Mouse (Mus musculus) lung, postnatal 0 days (tissue): ENCODE results near the gene Sec16a. TPM values are rescaled to one million over a fixed set of nuclear protein-coding genes. Genes with fewer than 3 reads are reported as not detected.

Experiments used
- ATAC-seq: fragments of 200-750 bp; cut with Nextera tagmentation; 2 replicates; pipeline ENCODE4 v1.8.0; 2017; ENCODE audit warnings: moderate library complexity
- DNase-seq: peaks from one replicate; pipeline ENCODE4 v3.0.0-alpha.2; 2016; ENCODE audit warnings: low spot score
- H3K27ac ChIP-seq: fragments of 300-500 bp; sonication (generic); 2 replicates; pipeline ENCODE4 v1.5.1; 2014; ENCODE audit warnings: antibody characterized with exemption, mild to moderate bottlenecking, low read length, mixed read lengths
- H3K27me3 ChIP-seq: fragments of 300-500 bp; sonication (generic); replicated peaks from 2 replicates; pipeline ENCODE4 v1.6.1; 2014; ENCODE audit warnings: low read length, mixed read lengths; ENCODE audit not compliant: insufficient read depth
- H3K36me3 ChIP-seq: fragments of 300-500 bp; sonication (generic); 2 replicates; pipeline ENCODE4 v1.6.1; 2014; ENCODE audit warnings: low read length, mixed read lengths; ENCODE audit not compliant: insufficient read depth
- H3K4me1 ChIP-seq: fragments of 300-500 bp; sonication (generic); 2 replicates; pipeline ENCODE4 v1.6.1; 2014; ENCODE audit warnings: antibody characterized with exemption, low read depth, low read length, mixed read lengths; ENCODE audit not compliant: insufficient read depth
- H3K4me2 ChIP-seq: fragments of 300-500 bp; sonication (generic); replicated peaks from 2 replicates; pipeline ENCODE4 v1.6.1; 2014; ENCODE audit warnings: low read depth, mild to moderate bottlenecking, low read length, moderate library complexity, mixed read lengths
- H3K4me3 ChIP-seq: fragments of 300-500 bp; sonication (generic); 2 replicates; pipeline ENCODE4 v1.5.1; 2014; ENCODE audit warnings: low read depth, low read length
- H3K9ac ChIP-seq: fragments of 300-500 bp; sonication (generic); replicated peaks from 2 replicates; pipeline ENCODE4 v1.6.1; 2014; ENCODE audit warnings: low read depth, mild to moderate bottlenecking
- H3K9me3 ChIP-seq: fragments of 300-500 bp; sonication (generic); 2 replicates; pipeline ENCODE4 v1.6.1; 2016; ENCODE audit warnings: low read length, mixed read lengths
- CTCF ChIP-seq: IDR thresholded peaks from 2 replicates; pipeline ENCODE4 v1.5.1; 2016; ENCODE audit warnings: antibody characterized with exemption, mild to moderate bottlenecking
- EP300 ChIP-seq: IDR thresholded peaks from 2 replicates; pipeline ENCODE4 v1.6.1; 2016; ENCODE audit warnings: antibody characterized with exemption, mild to moderate bottlenecking, control low read depth
- WGBS: fragments of 180-500 bp; shearing (Covaris S2); extraction: QIAGEN DNeasy Blood & Tissue Kit; methylation state at CpG from one replicate; pipeline ENCODE4 v1.1.7; 2014; 5-methylcytosine and 5-hydroxymethylcytosine counted together
- polyA plus RNA-seq: library from polyadenylated mRNA; unstranded; fragments of >200 nt; fragmentation: Nextera tagmentation; extraction: Ambion mirVana; gene quantifications from 2 replicates; pipeline ENCODE4 v1.2.1, GENCODE M21; 2015

Gene Sec16a
- polyA plus RNA-seq, 1 experiment from 2014 or later = 10.2 TPM

DNA sequence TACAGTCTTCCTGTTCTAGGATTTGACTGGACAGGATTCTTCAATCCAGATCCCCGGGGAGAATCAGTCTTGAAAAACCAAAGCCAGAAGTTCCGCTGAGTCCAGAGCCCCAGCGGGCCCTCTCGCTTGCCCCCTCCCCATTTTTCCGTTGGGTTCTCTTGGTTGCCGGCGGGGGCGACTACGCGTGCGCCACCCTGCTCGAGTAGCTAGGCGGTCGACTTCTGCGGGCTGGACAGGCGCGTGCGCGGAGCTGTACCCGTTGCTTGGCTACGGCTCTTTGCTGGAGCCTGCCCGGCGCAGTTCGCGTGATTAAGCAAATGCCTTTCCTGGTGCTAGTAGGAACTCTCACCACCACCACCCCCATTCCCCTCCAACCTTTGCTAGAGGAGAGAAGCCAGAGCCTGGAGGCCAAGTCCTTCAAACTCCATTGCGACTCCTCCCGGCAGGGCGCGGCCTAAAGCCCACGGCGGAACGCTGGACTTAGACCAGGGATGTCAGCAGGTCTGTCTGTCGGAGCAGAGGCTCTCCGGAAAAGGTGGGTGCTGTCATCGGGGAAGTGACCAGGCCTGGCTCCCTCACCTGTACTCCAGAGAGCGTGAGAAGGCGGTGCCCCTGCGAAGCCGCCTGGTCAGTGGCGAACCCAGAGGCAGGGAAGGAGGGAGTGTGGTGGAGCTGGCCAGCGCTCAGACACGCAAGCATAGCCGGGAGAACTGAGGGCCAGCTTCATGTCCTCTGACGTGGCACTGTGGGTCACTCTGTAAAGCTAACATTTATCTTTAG, 840 bp upstream of the Sec16a start:
- H3K9ac ChIP-seq = peak overlapping the region; percentile 47
- peak; percentile 38; the same call in 1 of the 2 replicates for TF ChIP-seq CTCF
- TF ChIP-seq EP300 = no peak
- peak overlapping the region; percentile 90 for H3K27ac ChIP-seq
- no peaks in the 10 kb centered on the region for H3K27me3 ChIP-seq
- peak overlapping the region; percentile 75 for H3K4me2 ChIP-seq
- H3K4me3 ChIP-seq = peak overlapping the region; percentile 55
- H3K4me1 ChIP-seq = peaks cover 13% of the 10 kb centered on the region
- ATAC-seq = peak; percentile 88
- peaks cover 10% of the 10 kb centered on the region; the same call in 1 of the 2 replicates for H3K36me3 ChIP-seq
- WGBS = under 1% methylated on average over 44 of the region's 44 CpGs
- no peaks in the 10 kb centered on the region for H3K9me3 ChIP-seq
- peak; percentile 98 for DNase-seq

DNA sequence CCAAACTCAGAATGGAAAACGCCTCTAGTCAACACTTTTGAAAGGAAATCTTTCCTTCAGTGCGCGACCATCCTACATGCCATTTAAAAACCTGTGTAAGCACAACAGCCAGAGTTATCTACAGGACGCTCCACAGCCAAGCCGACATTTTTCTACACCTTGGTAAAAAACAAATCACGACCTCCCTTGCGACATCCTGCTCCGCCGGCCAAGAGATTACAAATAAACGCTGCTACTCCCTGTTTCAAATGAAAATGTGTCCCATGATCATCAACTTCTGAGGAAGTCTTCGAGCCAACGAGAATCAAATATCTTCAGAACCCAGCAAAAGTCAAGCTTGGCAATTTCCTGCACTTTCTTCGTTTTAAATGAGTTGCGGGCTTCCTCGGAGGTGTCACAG, 648 bp downstream of the Sec16a start:
- WGBS = under 1% methylated on average over 15 of the region's 15 CpGs
- ATAC-seq (no peak), DNase-seq (peak; percentile 59)
- peak overlapping the region; percentile 97 for H3K27ac ChIP-seq
- H3K36me3 ChIP-seq = peaks cover 18% of the 10 kb centered on the region; the same call in 1 of the 2 replicates
- no peaks in the 10 kb centered on the region for H3K27me3 ChIP-seq
- peaks cover 13% of the 10 kb centered on the region for H3K4me1 ChIP-seq
- no peaks in the 10 kb centered on the region for H3K9me3 ChIP-seq
- no peak for TF ChIP-seq CTCF
- no peak for TF ChIP-seq EP300
- H3K9ac ChIP-seq = peak overlapping the region; percentile 95
- H3K4me3 ChIP-seq = peak overlapping the region; percentile 97
- peak overlapping the region; percentile 74 for H3K4me2 ChIP-seq

DNA sequence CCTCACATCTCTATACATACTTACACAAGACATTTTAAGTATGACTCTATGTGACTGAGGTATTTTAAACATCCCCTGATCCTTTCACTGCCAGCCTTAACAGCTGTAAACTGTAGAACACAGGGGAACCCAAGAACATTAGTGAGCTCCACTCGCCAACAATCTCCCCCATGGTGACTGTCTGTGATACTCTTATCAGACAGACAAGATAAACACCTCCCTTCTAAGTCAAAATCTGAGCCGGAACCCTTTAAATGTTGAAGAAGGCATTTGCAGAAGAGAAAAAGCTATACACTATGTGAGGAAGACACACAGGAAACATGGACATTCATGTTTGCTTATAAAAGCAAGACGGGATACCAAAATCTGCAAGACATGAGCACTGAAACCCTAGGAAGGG, 1.1 kb downstream of the Sec16a start:
- TF ChIP-seq CTCF = no peak
- TF ChIP-seq EP300 = no peak
- no peaks in the 10 kb centered on the region for H3K9me3 ChIP-seq
- no peaks in the 10 kb centered on the region for H3K27me3 ChIP-seq
- H3K27ac ChIP-seq = no peak overlapping the region
- ATAC-seq (no peak), DNase-seq (peak; percentile 13)
- peaks cover 22% of the 10 kb centered on the region; the same call in 1 of the 2 replicates for H3K36me3 ChIP-seq
- WGBS = 9% methylated on average over 3 of the region's 3 CpGs
- H3K4me3 ChIP-seq = peak overlapping the region; percentile 97
- H3K4me1 ChIP-seq = peaks cover 13% of the 10 kb centered on the region
- H3K9ac ChIP-seq = peak overlapping the region; percentile 95
- peak overlapping the region; percentile 74 for H3K4me2 ChIP-seq

DNA sequence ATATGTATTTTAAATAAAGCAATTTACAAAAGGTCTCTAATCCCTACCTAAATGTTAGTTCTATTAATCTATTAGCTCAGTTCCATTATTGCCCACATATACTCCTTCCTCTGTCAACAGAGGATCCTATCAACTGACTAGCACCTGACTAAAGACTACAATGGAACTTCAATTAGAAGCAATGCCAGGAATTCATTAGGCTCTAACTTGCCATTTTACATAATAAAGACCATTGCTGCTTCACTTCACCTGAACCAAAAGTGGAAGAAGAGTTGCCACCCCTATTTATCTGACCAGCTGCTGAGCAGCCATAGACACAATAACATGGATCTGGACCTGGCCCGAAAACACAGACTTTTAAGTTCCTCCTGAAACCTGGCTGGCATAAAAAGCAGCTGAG, 2.2 kb downstream of the Sec16a start:
- no peaks in the 10 kb centered on the region for H3K9me3 ChIP-seq
- H3K27me3 ChIP-seq = no peaks in the 10 kb centered on the region
- 92% methylated on average over 1 of the region's 1 CpGs for WGBS
- TF ChIP-seq EP300 (no peak), CTCF (no peak)
- no peak overlapping the region for H3K27ac ChIP-seq
- H3K4me2 ChIP-seq = no peak overlapping the region
- no peak for DNase-seq
- no peak overlapping the region for H3K4me3 ChIP-seq
- H3K4me1 ChIP-seq = peaks cover 13% of the 10 kb centered on the region
- ATAC-seq = no peak
- H3K9ac ChIP-seq = no peak overlapping the region
- peaks cover 22% of the 10 kb centered on the region; the same call in 1 of the 2 replicates for H3K36me3 ChIP-seq

DNA sequence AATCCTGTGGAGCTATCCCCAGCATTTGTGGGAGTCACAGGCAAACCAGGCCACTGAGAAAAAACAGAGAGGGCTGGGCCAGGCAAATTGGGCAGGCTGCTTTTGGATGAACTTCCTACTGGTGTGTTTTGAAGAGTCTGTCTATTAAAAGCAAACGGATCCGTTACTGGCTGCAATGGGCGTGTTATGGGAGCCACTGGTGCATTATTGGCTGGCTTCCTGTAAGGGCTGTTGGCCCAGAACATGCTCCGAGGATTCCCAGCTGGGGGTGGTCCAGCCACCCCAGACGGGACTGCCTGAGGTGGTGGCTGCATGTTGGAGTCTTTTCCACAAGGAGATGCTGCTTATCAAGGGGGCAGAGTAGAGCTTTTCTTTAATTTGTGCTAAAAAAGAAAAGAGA, 3.3 kb downstream of the Sec16a start:
- WGBS = 49% methylated on average over 5 of the region's 5 CpGs
- ATAC-seq = no peak
- H3K9ac ChIP-seq = no peak overlapping the region
- no peak for TF ChIP-seq EP300
- no peak for TF ChIP-seq CTCF
- H3K27me3 ChIP-seq = no peaks in the 10 kb centered on the region
- no peak for DNase-seq
- no peak overlapping the region for H3K27ac ChIP-seq
- peaks cover 10% of the 10 kb centered on the region for H3K4me1 ChIP-seq
- H3K4me2 ChIP-seq = no peak overlapping the region
- H3K9me3 ChIP-seq = no peaks in the 10 kb centered on the region
- peaks cover 22% of the 10 kb centered on the region; the same call in 1 of the 2 replicates for H3K36me3 ChIP-seq
- no peak overlapping the region for H3K4me3 ChIP-seq

DNA sequence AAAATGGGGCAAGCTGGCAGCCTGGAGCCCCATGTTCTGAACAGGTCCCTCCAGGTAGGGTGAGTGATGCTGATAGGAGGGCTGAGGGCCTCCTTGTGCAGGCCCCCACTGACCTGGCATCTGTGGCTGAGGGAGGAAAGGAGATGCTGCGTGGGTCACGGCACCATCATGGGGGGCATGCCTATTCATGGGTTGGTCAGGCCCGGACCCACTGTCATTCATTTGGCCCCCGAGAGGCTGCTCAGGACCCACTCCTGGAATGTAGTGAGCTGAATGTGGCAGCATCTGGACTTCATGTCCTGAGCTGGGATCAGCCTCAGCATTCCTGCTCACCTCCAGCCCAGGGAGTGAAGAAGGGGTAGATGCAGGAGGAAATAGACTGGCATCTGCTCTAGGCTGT, 3.8 kb downstream of the Sec16a start:
- no peak for ATAC-seq
- WGBS = 94% methylated on average over 4 of the region's 4 CpGs
- Histone ChIP-seq H3K27ac (no peak overlapping the region), H3K4me3 (no peak overlapping the region), H3K9ac (no peak overlapping the region), H3K27me3 (no peaks in the 10 kb centered on the region), H3K9me3 (no peaks in the 10 kb centered on the region), H3K4me2 (no peak overlapping the region), H3K4me1 (peaks cover 6% of the 10 kb centered on the region; the same call in 1 of the 2 replicates), H3K36me3 (peaks cover 22% of the 10 kb centered on the region; the same call in 1 of the 2 replicates)
- no peak for DNase-seq
- TF ChIP-seq CTCF (no peak), EP300 (no peak)
